Mouse (Mus musculus): ENCODE data around the gene Nkain4.
A peak's percentile ranks its signal among the peaks of the same experiment; 100 is the strongest.

Gene Nkain4

GRCm38 (mm10) chr2:180954061-180955047 is at the start of gene Nkain4:
Gene Nkain4, minus strand, starts transcription at chr2:180954699.
- DNase-seq (ENCODE audit: low read depth, low spot score): no peak

- DNase-seq (ENCODE audit: low read depth, low spot score): no peak
Observed at GRCm38 (mm10) chr2:180996905-180997304, 42.4 kb upstream of the Nkain4 start.

- DNase-seq (ENCODE audit: low read depth, low spot score): peak; percentile 36
Observed at GRCm38 (mm10) chr2:180996436-180996835, 41.9 kb upstream of the Nkain4 start.

- DNase-seq (ENCODE audit: low read depth, low spot score): no peak
Observed at GRCm38 (mm10) chr2:180995457-180995856, 41.0 kb upstream of the Nkain4 start.

- DNase-seq (ENCODE audit: low read depth, low spot score): no peak
Observed at GRCm38 (mm10) chr2:180994360-180994759, 39.9 kb upstream of the Nkain4 start.

GRCm38 (mm10) chr2:180990347-180990746 is 35.8 kb upstream of the Nkain4 start:
- DNase-seq (ENCODE audit: low read depth, low spot score): no peak

GRCm38 (mm10) chr2:180988948-180989347 is 34.4 kb upstream of the Nkain4 start:
- no peak for DNase-seq (ENCODE audit: low read depth, low spot score)

- no peak for DNase-seq (ENCODE audit: low read depth, low spot score)
Observed at GRCm38 (mm10) chr2:180988347-180988913, 33.9 kb upstream of the Nkain4 start.

GRCm38 (mm10) chr2:180987432-180988030 is 33.0 kb upstream of the Nkain4 start:
- no peak for DNase-seq (ENCODE audit: low read depth, low spot score)

- DNase-seq (ENCODE audit: low read depth, low spot score): no peak
Observed at GRCm38 (mm10) chr2:180987001-180987400, 32.5 kb upstream of the Nkain4 start.

GRCm38 (mm10) chr2:180986449-180986848 is 31.9 kb upstream of the Nkain4 start, which contains the start of gene Col20a1:
Gene Col20a1, plus strand, starts transcription at chr2:180986535.
- DNase-seq (ENCODE audit: low read depth, low spot score): no peak

GRCm38 (mm10) chr2:180985635-180986034 is 31.1 kb upstream of the Nkain4 start:
- DNase-seq (ENCODE audit: low read depth, low spot score): no peak

GRCm38 (mm10) chr2:180981133-180981532 is 26.6 kb upstream of the Nkain4 start:
- DNase-seq (ENCODE audit: low read depth, low spot score): no peak

GRCm38 (mm10) chr2:180967010-180967763 is 12.7 kb upstream of the Nkain4 start, which contains the start of gene Arfgap1:
Gene Arfgap1, plus strand, starts transcription at chr2:180967225.
- peak; percentile 91 for DNase-seq (ENCODE audit: low read depth, low spot score)

- DNase-seq (ENCODE audit: low read depth, low spot score): peak; percentile 71
Observed at GRCm38 (mm10) chr2:180966092-180966882, 11.8 kb upstream of the Nkain4 start.

- DNase-seq (ENCODE audit: low read depth, low spot score): peak; percentile 68
Observed at GRCm38 (mm10) chr2:180963956-180964355, 9.5 kb upstream of the Nkain4 start.

- DNase-seq (ENCODE audit: low read depth, low spot score): no peak
Observed at GRCm38 (mm10) chr2:180962616-180963308, 8.3 kb upstream of the Nkain4 start.

- DNase-seq (ENCODE audit: low read depth, low spot score): no peak
Observed at GRCm38 (mm10) chr2:180960187-180960586, 5.7 kb upstream of the Nkain4 start.

GRCm38 (mm10) chr2:180959605-180960004 is 5.1 kb upstream of the Nkain4 start:
- DNase-seq (ENCODE audit: low read depth, low spot score): no peak

- no peak for DNase-seq (ENCODE audit: low read depth, low spot score)
Observed at GRCm38 (mm10) chr2:180953638-180954037, 861 bp downstream of the Nkain4 start.
